Mouse (Mus musculus) bone marrow macrophage, adult 2 months (primary cell): ENCODE measurements around the gene Kdsr. TPM values are rescaled to one million over a fixed set of nuclear protein-coding genes. Genes with fewer than 3 reads are reported as not detected.

Experiments used
- H3K27ac ChIP-seq: 2 replicates; pipeline ENCODE4 v1.5.1; 2012; ENCODE audit warnings: low read depth, low read length; ENCODE audit not compliant: insufficient read depth
- H3K4me1 ChIP-seq: 2 replicates; pipeline ENCODE4 v1.6.1; 2012; ENCODE audit warnings: low read length; ENCODE audit not compliant: control insufficient read depth, insufficient read depth
- H3K4me3 ChIP-seq: 2 replicates; pipeline ENCODE4 v1.5.1; 2012; ENCODE audit warnings: mild to moderate bottlenecking, low read length, moderate library complexity; ENCODE audit not compliant: insufficient read depth
- CTCF ChIP-seq: IDR thresholded peaks from 2 replicates; pipeline ENCODE4 v1.5.1; 2012; ENCODE audit warnings: low read depth, mild to moderate bottlenecking, low read length, moderate library complexity
- POLR2A ChIP-seq: IDR thresholded peaks from 2 replicates; pipeline ENCODE4 v1.6.1; 2012; ENCODE audit warnings: mild to moderate bottlenecking, low read depth, low read length, borderline replicate concordance
- polyA plus RNA-seq: library from polyadenylated mRNA; stranded (reverse); fragments of >200 nt; gene quantifications from 2 replicates; pipeline ENCODE4 v1.2.4, GENCODE M21; 2012; ENCODE audit not compliant: missing spikeins, insufficient read depth, insufficient read length

Kdsr gene
- polyA plus RNA-seq, 1 experiment = 13.3 TPM

DNA sequence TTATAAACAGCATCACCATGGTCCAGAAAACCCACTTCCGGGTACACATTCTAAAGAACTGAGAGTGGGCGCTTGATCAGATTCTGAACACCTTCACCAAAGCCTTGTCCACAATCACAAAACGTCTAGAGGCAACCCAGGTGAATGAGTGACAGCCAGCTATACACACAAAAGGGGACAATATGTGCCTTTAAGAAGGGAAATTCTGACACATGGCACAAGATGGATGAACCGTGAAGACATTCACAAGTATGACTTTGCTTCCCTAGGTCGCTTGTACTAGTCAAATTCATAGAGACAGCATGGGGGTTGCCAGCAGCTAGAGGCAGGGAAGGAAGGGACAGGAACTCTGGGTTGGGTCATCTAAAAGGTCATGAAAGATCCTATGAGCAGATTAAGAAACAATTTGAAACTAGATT, 81.5 kb downstream of the Kdsr start:
- no peak overlapping the region for H3K27ac ChIP-seq
- peaks cover 6% of the 10 kb centered on the region for H3K4me1 ChIP-seq

More for the DNA sequence above, 81.5 kb downstream of the Kdsr start:
- TF ChIP-seq POLR2A = no peak
- no peak for TF ChIP-seq CTCF
- no peak overlapping the region for H3K4me3 ChIP-seq

Other genes starting within 250 kb of the Kdsr start
- gene Bcl2, start 45.5 kb downstream of the Kdsr start, polyA plus RNA-seq = 1.2 and 1.5 TPM in 2 replicates
- gene Vps4b, start 37.0 kb upstream of the Kdsr start, polyA plus RNA-seq = 112 and 127 TPM in 2 replicates
- not detected in 2 replicates for gene Serpinb5, start 101.4 kb upstream of the Kdsr start, polyA plus RNA-seq
- gene Serpinb12, start 174.7 kb upstream of the Kdsr start, polyA plus RNA-seq = 0.68 and 0.89 TPM in 2 replicates
- not detected in 2 replicates for gene Serpinb13, start 221.3 kb upstream of the Kdsr start, polyA plus RNA-seq